12 mouse cellular contexts compared by ENCODE assay signal in the genomic region with DNA sequence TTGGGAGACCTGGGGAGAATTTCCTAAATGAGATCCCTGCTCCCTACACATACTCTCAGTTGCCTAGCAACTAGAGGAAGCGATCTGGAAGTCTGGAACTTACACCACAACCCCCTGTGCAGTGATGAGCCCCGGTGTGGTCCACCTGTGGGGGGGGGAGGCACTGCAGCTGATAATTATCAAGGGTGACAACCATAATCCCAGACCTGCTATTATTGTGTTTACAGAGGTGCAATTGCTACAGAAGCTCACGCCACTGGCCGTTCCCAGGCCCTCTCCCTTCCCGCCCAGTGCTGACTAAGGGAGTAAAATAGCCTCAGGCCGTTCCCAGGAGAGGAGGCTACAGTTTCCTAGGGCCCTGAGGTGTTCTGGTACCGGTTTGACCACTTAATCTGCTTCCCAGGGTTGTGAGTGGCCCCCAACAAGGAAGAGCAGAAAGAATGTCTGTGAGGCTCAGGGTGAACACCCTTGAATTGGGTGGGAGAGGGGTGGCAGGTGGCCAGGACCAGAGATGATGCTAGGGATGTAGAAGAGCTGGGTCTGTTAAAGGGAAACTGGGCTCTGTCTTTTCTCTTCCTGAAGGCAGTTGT. TPM values are rescaled to one million over a fixed set of nuclear protein-coding genes. Genes with fewer than 3 reads are reported as not detected.
DNase-seq lines count a peak whose midpoint lies in the region; ATAC-seq lines count a peak whose summit lies in the region.
"Had no signal": no experiment of that assay in that cellular context is flagged by ENCODE, and none has a peak within 500 bp of the region (broad histone marks: within the 10 kb centered on the region; RNA-seq: fewer than 3 reads in every experiment).

No protein-coding gene starts in this region.

- H3K27me3 ChIP-seq in kidney, embryonic 14.5 days (ENCODE audit: control insufficient read depth, insufficient read depth, low read length) = no peaks in the 10 kb centered on the region
- no peaks in the 10 kb centered on the region for H3K27me3 ChIP-seq in forebrain, embryonic 12.5 days
- peaks cover 18% of the 10 kb centered on the region; the same call in 1 of the 2 replicates for H3K27me3 ChIP-seq in midbrain, embryonic 12.5 days
- no peaks in the 10 kb centered on the region for H3K27me3 ChIP-seq in kidney, embryonic 16.5 days (ENCODE audit: insufficient read depth, low read length)
- H3K27me3 ChIP-seq: embryonic facial prominence, embryonic 12.5 days; limb, embryonic 15.5 days had no signal

- no peak overlapping the region for H3K27ac ChIP-seq in kidney, embryonic 14.5 days (ENCODE audit: low read depth, low read length)
- 0 out of 2 replicates have a peak overlapping the region, but pooled peaks have one; percentile 31 for H3K27ac ChIP-seq in forebrain, embryonic 12.5 days
- H3K27ac ChIP-seq in midbrain, embryonic 12.5 days (replicated peaks) = no peak overlapping the region
- no peak overlapping the region for H3K27ac ChIP-seq in kidney, embryonic 16.5 days (ENCODE audit: low read length)
- H3K27ac ChIP-seq: embryonic facial prominence, embryonic 12.5 days; limb, embryonic 15.5 days had no signal

- no peaks in the 10 kb centered on the region for H3K9me3 ChIP-seq in kidney, embryonic 14.5 days (ENCODE audit: control insufficient read depth, low read length)
- no peaks in the 10 kb centered on the region for H3K9me3 ChIP-seq in forebrain, embryonic 12.5 days
- H3K9me3 ChIP-seq in midbrain, embryonic 12.5 days = no peaks in the 10 kb centered on the region
- H3K9me3 ChIP-seq in kidney, embryonic 16.5 days (ENCODE audit: low read length) = no peaks in the 10 kb centered on the region
- H3K9me3 ChIP-seq: embryonic facial prominence, embryonic 12.5 days; limb, embryonic 15.5 days had no signal

- peaks cover 18% of the 10 kb centered on the region for H3K4me1 ChIP-seq in kidney, embryonic 14.5 days (ENCODE audit: control insufficient read depth, insufficient read depth, low read length)
- peaks cover 36% of the 10 kb centered on the region for H3K4me1 ChIP-seq in forebrain, embryonic 12.5 days
- H3K4me1 ChIP-seq in midbrain, embryonic 12.5 days = peaks cover 36% of the 10 kb centered on the region
- H3K4me1 ChIP-seq in kidney, embryonic 16.5 days (ENCODE audit: insufficient read depth, low read length) = peaks cover 32% of the 10 kb centered on the region

- no peak overlapping the region for H3K4me2 ChIP-seq in kidney, embryonic 14.5 days (replicated peaks; ENCODE audit: low read depth, low read length)
- no peak overlapping the region for H3K4me2 ChIP-seq in forebrain, embryonic 12.5 days
- H3K4me2 ChIP-seq in midbrain, embryonic 12.5 days (replicated peaks) = no peak overlapping the region
- no peak overlapping the region for H3K4me2 ChIP-seq in kidney, embryonic 16.5 days (replicated peaks; ENCODE audit: low read depth, low read length)
- H3K4me2 ChIP-seq: embryonic facial prominence, embryonic 12.5 days; heart, embryonic 11.5 days; limb, embryonic 15.5 days had no signal

- no peaks in the 10 kb centered on the region for H3K36me3 ChIP-seq in kidney, embryonic 14.5 days (ENCODE audit: control insufficient read depth, insufficient read depth, low read length)
- H3K36me3 ChIP-seq in forebrain, embryonic 12.5 days (replicated peaks) = no peaks in the 10 kb centered on the region
- H3K36me3 ChIP-seq in midbrain, embryonic 12.5 days = no peaks in the 10 kb centered on the region
- no peaks in the 10 kb centered on the region for H3K36me3 ChIP-seq in kidney, embryonic 16.5 days (ENCODE audit: insufficient read depth, low read length)
- H3K36me3 ChIP-seq: embryonic facial prominence, embryonic 12.5 days; limb, embryonic 15.5 days had no signal

- H3K4me3 ChIP-seq in kidney, embryonic 14.5 days (ENCODE audit: low read length) = no peak overlapping the region
- H3K4me3 ChIP-seq in forebrain, embryonic 12.5 days (replicated peaks) = no peak overlapping the region
- H3K4me3 ChIP-seq in midbrain, embryonic 12.5 days = no peak overlapping the region
- H3K4me3 ChIP-seq in kidney, embryonic 16.5 days (ENCODE audit: low read length) = no peak overlapping the region
- H3K4me3 ChIP-seq: embryonic facial prominence, embryonic 12.5 days; limb, embryonic 15.5 days had no signal

- 36% methylated on average over 7 of the region's 7 CpGs for WGBS in kidney, embryonic 14.5 days
- WGBS in forebrain, embryonic 12.5 days = 16% methylated on average over 7 of the region's 7 CpGs
- WGBS in midbrain, embryonic 12.5 days = 15% methylated on average over 7 of the region's 7 CpGs
- WGBS in kidney, embryonic 16.5 days = 30% methylated on average over 7 of the region's 7 CpGs

- peak; percentile 30; the same call in 1 of the 2 replicates for ATAC-seq in kidney, embryonic 14.5 days (ENCODE audit: low FRiP score, low TSS enrichment)
- peak; percentile 25; the same call in 1 of the 2 replicates for ATAC-seq in forebrain, embryonic 12.5 days (ENCODE audit: low FRiP score)
- peak; percentile 39; the same call in 1 of the 2 replicates for ATAC-seq in midbrain, embryonic 12.5 days (ENCODE audit: low FRiP score, low read depth)
- no peak for ATAC-seq in kidney, embryonic 16.5 days (ENCODE audit: low FRiP score, low TSS enrichment)

- no peak for DNase-seq in kidney, postnatal 10 days
- peak; percentile 38 for DNase-seq in R1 (ENCODE audit: low read depth, low spot score)
- no peak for DNase-seq in thymus, postnatal 36 days
- no peak for DNase-seq in right cerebral cortex, postnatal 14 days
- DNase-seq: adrenal gland, postnatal 25 days had no signal

- H3K9ac ChIP-seq in kidney, embryonic 14.5 days (ENCODE audit: low read depth, low read length) = no peak overlapping the region
- H3K9ac ChIP-seq in forebrain, embryonic 12.5 days = no peak overlapping the region
- no peak overlapping the region for H3K9ac ChIP-seq in midbrain, embryonic 12.5 days (replicated peaks)
- no peak overlapping the region for H3K9ac ChIP-seq in kidney, embryonic 16.5 days (replicated peaks; ENCODE audit: low read length)
- H3K9ac ChIP-seq: embryonic facial prominence, embryonic 12.5 days; limb, embryonic 15.5 days had no signal

RNA-seq across cellular contexts. Expression of a gene that starts 28.1 kb away (rescaled TPM):
- 13.1 and 14.8 TPM in 2 replicates for polyA plus RNA-seq in kidney, embryonic 14.5 days (2014; fragmentation: Nextera tagmentation; extraction: Ambion mirVana)
- polyA plus RNA-seq in forebrain, embryonic 12.5 days (2016; fragmentation: Nextera tagmentation; extraction: Ambion mirVana) = 15.2 and 19.2 TPM in 2 replicates
- polyA plus RNA-seq in midbrain, embryonic 12.5 days (2016; fragmentation: Nextera tagmentation; extraction: Ambion mirVana) = 12.8 and 14.6 TPM in 2 replicates
- 4.4 and 5.3 TPM in 2 replicates for polyA plus RNA-seq in kidney, embryonic 16.5 days (2015; fragmentation: Nextera tagmentation; extraction: Ambion mirVana)
